Mouse (Mus musculus) liver, postnatal 0 days (tissue): Measurements from ENCODE around the gene Smok3c. TPM values are rescaled to one million over a fixed set of nuclear protein-coding genes. Genes with fewer than 3 reads are reported as not detected.

Experiments
- ATAC-seq: fragments of 200-750 bp; cut with Nextera tagmentation; 2 replicates; pipeline ENCODE4 v1.8.0; 2017; ENCODE audit warnings: mild to moderate bottlenecking, moderate library complexity
- DNase-seq: peaks from one replicate; pipeline ENCODE4 v3.0.0-alpha.2; 2016
- H3K27ac ChIP-seq: fragments of 300-500 bp; sonication (generic); 2 replicates; pipeline ENCODE4 v1.5.1; 2014; ENCODE audit warnings: antibody characterized with exemption, moderate library complexity, mild to moderate bottlenecking, low read depth
- H3K27me3 ChIP-seq: fragments of 300-500 bp; sonication (generic); 2 replicates; pipeline ENCODE4 v1.6.1; 2014; ENCODE audit warnings: low read length, control low read depth, mixed read lengths; ENCODE audit not compliant: insufficient read depth
- H3K36me3 ChIP-seq: fragments of 300-500 bp; sonication (generic); replicated peaks from 2 replicates; pipeline ENCODE4 v1.6.1; 2014; ENCODE audit warnings: mild to moderate bottlenecking, control low read depth, low read length, moderate library complexity, mixed read lengths; ENCODE audit not compliant: insufficient read depth
- H3K4me1 ChIP-seq: fragments of 300-500 bp; sonication (generic); 2 replicates; pipeline ENCODE4 v1.6.1; 2014; ENCODE audit warnings: antibody characterized with exemption, mild to moderate bottlenecking, control low read depth; ENCODE audit not compliant: insufficient read depth
- H3K4me2 ChIP-seq: fragments of 300-500 bp; sonication (generic); 2 replicates; pipeline ENCODE4 v1.6.1; 2014; ENCODE audit warnings: low read depth, mild to moderate bottlenecking, low read length, moderate library complexity, mixed read lengths
- H3K4me3 ChIP-seq: fragments of 300-500 bp; sonication (generic); 2 replicates; pipeline ENCODE4 v1.5.1; 2014; ENCODE audit warnings: low read depth, low read length
- H3K9ac ChIP-seq: fragments of 300-500 bp; sonication (generic); replicated peaks from 2 replicates; pipeline ENCODE4 v1.6.1; 2014; ENCODE audit warnings: mild to moderate bottlenecking, moderate library complexity
- H3K9me3 ChIP-seq: fragments of 300-500 bp; sonication (generic); 2 replicates; pipeline ENCODE4 v1.6.1; 2016; ENCODE audit warnings: mild to moderate bottlenecking, control low read depth, low read length, mixed read lengths
- CTCF ChIP-seq: sonication (generic); IDR thresholded peaks from 2 replicates; pipeline ENCODE4 v1.5.1; 2016; ENCODE audit warnings: antibody characterized with exemption, low read depth
- EP300 ChIP-seq: IDR thresholded peaks from 2 replicates; pipeline ENCODE4 v1.6.1; 2016; ENCODE audit warnings: antibody characterized with exemption, low read depth, mild to moderate bottlenecking
- WGBS: fragments of 180-500 bp; shearing (Covaris S2); extraction: QIAGEN DNeasy Blood & Tissue Kit; methylation state at CpG from one replicate; pipeline ENCODE4 v1.1.7; 2014; ENCODE audit not compliant: insufficient replicate concordance; 5-methylcytosine and 5-hydroxymethylcytosine counted together
- polyA plus RNA-seq: library from polyadenylated mRNA; unstranded; fragments of >200 nt; fragmentation: Nextera tagmentation; extraction: Ambion mirVana; gene quantifications from 2 replicates; pipeline ENCODE4 v1.2.1, GENCODE M21; 2015

Gene Smok3c
- polyA plus RNA-seq, 1 experiment from 2014 or later, result not detected

GRCm38 (mm10) chr5:138084507-138084906, 31.5 kb downstream of the Smok3c start:
- H3K36me3 ChIP-seq, result peaks cover 13% of the 10 kb centered on the region; the same call in 1 of the 2 replicates
- peak overlapping the region; percentile 97 for H3K4me3 ChIP-seq
- peak overlapping the region; percentile 44; the same call in 1 of the 2 replicates for H3K27ac ChIP-seq
- peaks cover 36% of the 10 kb centered on the region for H3K4me1 ChIP-seq
- 26% methylated on average over 2 of the region's 2 CpGs for WGBS
- H3K9me3 ChIP-seq, result no peaks in the 10 kb centered on the region
- ATAC-seq (peak; percentile 33), DNase-seq (no peak)
- peak; percentile 85 for TF ChIP-seq EP300
- TF ChIP-seq CTCF, result no peak
- H3K4me2 ChIP-seq, result peak overlapping the region; percentile 76
- H3K27me3 ChIP-seq, result no peaks in the 10 kb centered on the region
- H3K9ac ChIP-seq, result 0 out of 2 replicates have a peak overlapping the region, but pooled peaks have one; percentile 35

GRCm38 (mm10) chr5:138084996-138085395, 32.0 kb downstream of the Smok3c start, which contains the start of gene Zkscan1:
TSS of gene Zkscan1 (plus strand) at chr5:138085084.
- DNase-seq, result peak; percentile 86
- H3K4me1 ChIP-seq, result peaks cover 36% of the 10 kb centered on the region

GRCm38 (mm10) chr5:138085421-138085911, 32.5 kb downstream of the Smok3c start:
- peaks cover 36% of the 10 kb centered on the region for H3K4me1 ChIP-seq
- under 1% methylated on average over 18 of the region's 18 CpGs for WGBS
- peak; percentile 10; the same call in 1 of the 2 replicates for ATAC-seq
- peak overlapping the region; percentile 96 for H3K27ac ChIP-seq
- DNase-seq, result no peak
- peak overlapping the region; percentile 97 for H3K4me3 ChIP-seq
- H3K36me3 ChIP-seq, result peaks cover 13% of the 10 kb centered on the region; the same call in 1 of the 2 replicates
- no peaks in the 10 kb centered on the region for H3K9me3 ChIP-seq
- TF ChIP-seq CTCF (no peak), EP300 (no peak)
- no peaks in the 10 kb centered on the region for H3K27me3 ChIP-seq
- H3K4me2 ChIP-seq, result peak overlapping the region; percentile 76
- peak overlapping the region; percentile 97 for H3K9ac ChIP-seq

More at GRCm38 (mm10) chr5:138084996-138085395, 32.0 kb downstream of the Smok3c start, which contains the start of gene Zkscan1:
- ATAC-seq, result peak; percentile 85
- Histone ChIP-seq H3K4me3 (peak within 1 kb of the TSS; percentile 97), H3K4me2 (peak within 1 kb of the TSS; percentile 76), H3K9ac (peak within 1 kb of the TSS; percentile 97), H3K27me3 (no peaks in the 10 kb centered on the region), H3K9me3 (no peaks in the 10 kb centered on the region), H3K27ac (peak within 1 kb of the TSS; percentile 96), H3K36me3 (peaks cover 13% of the 10 kb centered on the region; the same call in 1 of the 2 replicates)
- WGBS, result under 1% methylated on average over 27 of the region's 27 CpGs
- no peak for TF ChIP-seq CTCF
- TF ChIP-seq EP300, result no peak

- peak overlapping the region; percentile 22; the same call in 1 of the 2 replicates for H3K27ac ChIP-seq
- H3K27me3 ChIP-seq, result no peaks in the 10 kb centered on the region
- peak overlapping the region; percentile 97 for H3K9ac ChIP-seq
- 77% methylated on average over 3 of the region's 3 CpGs for WGBS
- H3K4me3 ChIP-seq, result peak overlapping the region; percentile 97
- ATAC-seq (no peak), DNase-seq (no peak)
- peak overlapping the region; percentile 76 for H3K4me2 ChIP-seq
- peaks cover 36% of the 10 kb centered on the region for H3K4me1 ChIP-seq
- no peak for TF ChIP-seq CTCF
- H3K9me3 ChIP-seq, result no peaks in the 10 kb centered on the region
- peaks cover 13% of the 10 kb centered on the region; the same call in 1 of the 2 replicates for H3K36me3 ChIP-seq
These were observed 33.8 kb downstream of the Smok3c start for GRCm38 (mm10) chr5:138086842-138087241.

- ATAC-seq (no peak), DNase-seq (no peak)
- Histone ChIP-seq H3K4me1 (peaks cover 36% of the 10 kb centered on the region), H3K27me3 (no peaks in the 10 kb centered on the region), H3K9me3 (no peaks in the 10 kb centered on the region), H3K4me2 (peak overlapping the region; percentile 49), H3K9ac (no peak overlapping the region), H3K4me3 (no peak overlapping the region), H3K27ac (peak overlapping the region; percentile 83), H3K36me3 (peaks cover 21% of the 10 kb centered on the region)
- no peak for TF ChIP-seq CTCF
- TF ChIP-seq EP300, result no peak
- WGBS, result 65% methylated on average over 3 of the region's 3 CpGs
These were observed 35.4 kb downstream of the Smok3c start for GRCm38 (mm10) chr5:138088366-138088765.

- H3K4me2 ChIP-seq, result peak overlapping the region; percentile 53
- peaks cover 35% of the 10 kb centered on the region for H3K4me1 ChIP-seq
- ATAC-seq (peak; percentile 79), DNase-seq (peak; percentile 32)
- H3K9ac ChIP-seq, result peak overlapping the region; percentile 60
- no peaks in the 10 kb centered on the region for H3K27me3 ChIP-seq
- H3K36me3 ChIP-seq, result peaks cover 22% of the 10 kb centered on the region
- no peak for TF ChIP-seq EP300
- TF ChIP-seq CTCF, result no peak
- no peaks in the 10 kb centered on the region for H3K9me3 ChIP-seq
- H3K27ac ChIP-seq, result peak overlapping the region; percentile 83
- peak overlapping the region; percentile 24 for H3K4me3 ChIP-seq
- 64% methylated on average over 6 of the region's 6 CpGs for WGBS
These were observed 36.1 kb downstream of the Smok3c start for GRCm38 (mm10) chr5:138089108-138089551.
